Mouse (Mus musculus): ENCODE data around the gene Man2a1. TPM values are rescaled to one million over a fixed set of nuclear protein-coding genes. Genes with fewer than 3 reads are reported as not detected.
A peak's percentile ranks its signal among the peaks of the same experiment; 100 is the strongest.

The Man2a1 gene
- polyA plus RNA-seq, 1 experiment from 2014 or later: 8.1 TPM

DNA sequence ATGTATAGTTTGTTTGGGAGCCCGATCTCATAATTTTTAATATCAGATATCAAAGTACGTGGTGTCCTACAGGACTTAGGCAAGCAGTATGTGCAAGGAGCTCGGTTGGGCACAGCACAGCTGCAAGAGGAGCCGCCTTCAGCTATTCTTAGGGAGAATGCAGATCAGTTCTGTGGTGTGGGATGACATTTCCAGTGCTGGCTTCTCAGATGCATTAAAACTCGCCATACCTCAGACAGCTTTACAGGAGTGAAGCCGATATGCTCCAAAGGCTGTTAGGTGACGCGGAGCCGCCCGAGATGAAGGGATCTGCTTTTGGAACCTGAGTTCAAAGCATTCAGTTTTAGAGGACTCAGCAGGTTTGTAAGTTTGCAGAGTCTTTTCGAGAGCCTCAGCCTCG, 30.0 kb downstream of the Man2a1 start:
- H3K4me2 ChIP-seq: no peak overlapping the region
- no peaks in the 10 kb centered on the region for H3K4me1 ChIP-seq (replicated peaks)
- no peak overlapping the region for H3K9ac ChIP-seq (replicated peaks)
- no peak overlapping the region for H3K27ac ChIP-seq
- no peaks in the 10 kb centered on the region for H3K27me3 ChIP-seq
- ATAC-seq (ENCODE audit: insufficient number of reproducible peaks, insufficient read depth, low FRiP score, low TSS enrichment, low read depth): no peak
- H3K4me3 ChIP-seq (replicated peaks): no peak overlapping the region
- no peaks in the 10 kb centered on the region for H3K9me3 ChIP-seq
- 89% methylated on average over 12 of the region's 12 CpGs for WGBS
- peaks cover 41% of the 10 kb centered on the region for H3K36me3 ChIP-seq

GRCm38 (mm10) chr17:64637868-64638537, 37.5 kb downstream of the Man2a1 start:
- Histone ChIP-seq H3K27me3 (no peaks in the 10 kb centered on the region), H3K36me3 (peaks cover 18% of the 10 kb centered on the region; the same call in 1 of the 2 replicates), H3K4me1 (replicated peaks) (peaks cover 2% of the 10 kb centered on the region), H3K27ac (no peak overlapping the region), H3K9ac (replicated peaks) (no peak overlapping the region), H3K4me3 (replicated peaks) (no peak overlapping the region), H3K4me2 (no peak overlapping the region), H3K9me3 (no peaks in the 10 kb centered on the region)
- no peak for ATAC-seq (ENCODE audit: insufficient number of reproducible peaks, insufficient read depth, low FRiP score, low TSS enrichment, low read depth)
- 82% methylated on average over 8 of the region's 8 CpGs for WGBS

- Histone ChIP-seq H3K27me3 (no peaks in the 10 kb centered on the region), H3K9ac (replicated peaks) (no peak overlapping the region), H3K4me2 (no peak overlapping the region), H3K27ac (no peak overlapping the region), H3K4me1 (replicated peaks) (peaks cover 22% of the 10 kb centered on the region), H3K9me3 (no peaks in the 10 kb centered on the region), H3K36me3 (peaks cover 13% of the 10 kb centered on the region; the same call in 1 of the 2 replicates), H3K4me3 (replicated peaks) (no peak overlapping the region)
- no peak for ATAC-seq (ENCODE audit: insufficient number of reproducible peaks, insufficient read depth, low FRiP score, low TSS enrichment, low read depth)
- 75% methylated on average over 3 of the region's 3 CpGs for WGBS
Observed at GRCm38 (mm10) chr17:64641376-64641775, 40.8 kb downstream of the Man2a1 start.

GRCm38 (mm10) chr17:64643644-64644043, 43.1 kb downstream of the Man2a1 start:
- peaks cover 22% of the 10 kb centered on the region for H3K4me1 ChIP-seq (replicated peaks)
- ATAC-seq (ENCODE audit: insufficient number of reproducible peaks, insufficient read depth, low FRiP score, low TSS enrichment, low read depth): no peak
- H3K9ac ChIP-seq (replicated peaks): no peak overlapping the region
- H3K4me2 ChIP-seq: no peak overlapping the region
- peaks cover 13% of the 10 kb centered on the region; the same call in 1 of the 2 replicates for H3K36me3 ChIP-seq
- 31% methylated on average over 7 of the region's 7 CpGs for WGBS
- H3K27ac ChIP-seq: peak overlapping the region; percentile 41; the same call in 1 of the 2 replicates
- no peak overlapping the region for H3K4me3 ChIP-seq (replicated peaks)
- H3K9me3 ChIP-seq: no peaks in the 10 kb centered on the region
- H3K27me3 ChIP-seq: no peaks in the 10 kb centered on the region

DNA sequence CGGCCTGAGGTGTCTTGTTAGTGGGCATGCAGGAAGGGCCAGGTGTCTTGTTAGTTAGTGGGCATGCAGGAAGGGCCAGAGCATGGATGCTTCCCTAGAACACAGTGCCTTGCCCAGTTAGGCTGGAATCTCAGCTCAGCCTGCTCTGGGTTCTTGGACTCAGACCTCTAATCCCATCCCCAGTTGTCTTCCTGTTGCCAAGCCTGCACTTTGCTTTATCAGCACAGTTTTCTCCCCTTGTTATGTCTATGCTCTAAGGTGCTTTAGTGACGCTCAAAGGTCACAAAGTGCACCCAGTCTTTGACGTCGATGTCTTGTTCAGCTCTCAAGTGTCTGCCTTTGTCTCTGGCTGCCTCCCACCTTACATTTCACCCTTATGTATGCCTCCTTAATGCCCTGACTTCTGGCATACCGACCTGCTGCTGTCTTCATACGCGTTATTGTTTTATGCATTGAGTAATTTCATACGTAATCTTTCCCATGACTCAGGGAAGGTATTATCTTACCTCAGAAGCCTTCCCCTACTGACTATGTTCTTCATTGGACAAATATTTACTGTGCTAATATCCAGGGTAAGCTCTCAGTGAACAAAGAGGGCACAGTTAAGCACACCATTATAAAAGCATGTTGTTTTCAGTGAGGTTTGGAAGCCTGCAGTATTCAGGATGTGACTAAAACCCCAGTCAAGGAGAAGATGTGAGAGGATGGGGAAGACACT, 44.5 kb downstream of the Man2a1 start:
- H3K4me1 ChIP-seq (replicated peaks): peaks cover 22% of the 10 kb centered on the region
- no peak for ATAC-seq (ENCODE audit: insufficient number of reproducible peaks, insufficient read depth, low FRiP score, low TSS enrichment, low read depth)
- H3K27me3 ChIP-seq: no peaks in the 10 kb centered on the region
- H3K36me3 ChIP-seq: 0 out of 2 replicates have a peak, but pooled peaks cover 4% of the 10 kb centered on the region
- H3K27ac ChIP-seq: peak overlapping the region; percentile 67; the same call in 1 of the 2 replicates
- H3K9me3 ChIP-seq: no peaks in the 10 kb centered on the region
- no peak overlapping the region for H3K4me3 ChIP-seq (replicated peaks)
- no peak overlapping the region for H3K9ac ChIP-seq (replicated peaks)
- H3K4me2 ChIP-seq: no peak overlapping the region
- WGBS: 80% methylated on average over 8 of the region's 8 CpGs

GRCm38 (mm10) chr17:64647396-64647795, 46.9 kb downstream of the Man2a1 start:
- Histone ChIP-seq H3K36me3 (peaks cover 13% of the 10 kb centered on the region), H3K4me2 (no peak overlapping the region), H3K4me3 (replicated peaks) (no peak overlapping the region), H3K4me1 (replicated peaks) (peaks cover 22% of the 10 kb centered on the region), H3K27ac (no peak overlapping the region), H3K9ac (replicated peaks) (no peak overlapping the region), H3K9me3 (peaks cover 2% of the 10 kb centered on the region), H3K27me3 (no peaks in the 10 kb centered on the region)
- WGBS: 89% methylated on average over 9 of the region's 9 CpGs
- no peak for ATAC-seq (ENCODE audit: insufficient number of reproducible peaks, insufficient read depth, low FRiP score, low TSS enrichment, low read depth)

DNA sequence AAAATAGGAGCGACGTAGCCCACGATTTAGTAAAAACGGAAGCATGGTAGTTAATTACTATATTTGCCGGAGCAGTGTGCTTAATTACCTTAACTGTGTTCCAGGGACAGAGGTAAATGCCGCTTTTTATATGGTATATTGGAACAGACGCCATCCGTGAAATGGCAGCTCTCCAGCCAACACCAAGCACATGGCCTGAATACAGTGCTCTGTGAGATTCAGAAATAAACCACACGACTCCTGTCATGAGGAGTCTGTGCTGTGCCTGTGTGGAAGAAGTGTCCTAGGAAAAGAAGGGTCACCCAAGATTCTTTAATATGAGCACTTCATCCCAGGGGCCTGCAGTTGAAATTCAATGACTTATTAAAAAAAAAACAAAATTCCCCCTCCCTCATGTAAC, 50.2 kb downstream of the Man2a1 start:
- Histone ChIP-seq H3K4me3 (replicated peaks) (no peak overlapping the region), H3K9ac (replicated peaks) (no peak overlapping the region), H3K4me2 (no peak overlapping the region), H3K9me3 (peaks cover 6% of the 10 kb centered on the region), H3K4me1 (replicated peaks) (no peaks in the 10 kb centered on the region), H3K27me3 (no peaks in the 10 kb centered on the region), H3K36me3 (peaks cover 27% of the 10 kb centered on the region), H3K27ac (no peak overlapping the region)
- ATAC-seq (ENCODE audit: insufficient number of reproducible peaks, insufficient read depth, low FRiP score, low TSS enrichment, low read depth): no peak
- WGBS: 70% methylated on average over 9 of the region's 9 CpGs

GRCm38 (mm10) chr17:64653621-64654020, 53.1 kb downstream of the Man2a1 start:
- Histone ChIP-seq H3K4me2 (no peak overlapping the region), H3K4me1 (replicated peaks) (no peaks in the 10 kb centered on the region), H3K9me3 (peaks cover 6% of the 10 kb centered on the region), H3K9ac (replicated peaks) (no peak overlapping the region), H3K36me3 (peaks cover 34% of the 10 kb centered on the region), H3K4me3 (replicated peaks) (no peak overlapping the region), H3K27me3 (no peaks in the 10 kb centered on the region), H3K27ac (no peak overlapping the region)
- 91% methylated on average over 2 of the region's 2 CpGs for WGBS
- no peak for ATAC-seq (ENCODE audit: insufficient number of reproducible peaks, insufficient read depth, low FRiP score, low TSS enrichment, low read depth)

DNA sequence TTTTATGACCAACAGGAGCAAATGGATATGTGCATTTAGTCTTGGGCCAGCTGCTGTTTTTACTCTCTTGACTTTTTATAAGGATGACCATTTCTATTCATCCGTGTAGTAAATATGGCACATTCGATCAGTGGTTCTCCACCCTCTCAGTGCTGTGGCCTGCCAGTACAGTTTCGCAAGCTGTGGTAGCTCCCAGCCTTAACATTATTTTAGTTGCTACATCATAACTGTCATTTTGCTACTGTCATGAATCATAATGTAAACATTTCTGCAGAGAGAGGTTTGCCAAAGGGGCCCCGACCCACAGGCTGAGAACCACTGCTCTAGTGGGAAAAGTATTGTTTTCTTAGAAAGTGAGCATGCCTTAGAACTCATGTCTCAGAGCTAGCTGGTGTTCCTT, 59.1 kb downstream of the Man2a1 start:
- Histone ChIP-seq H3K36me3 (peaks cover 26% of the 10 kb centered on the region), H3K27me3 (no peaks in the 10 kb centered on the region), H3K27ac (no peak overlapping the region), H3K9ac (replicated peaks) (no peak overlapping the region), H3K4me3 (replicated peaks) (no peak overlapping the region), H3K9me3 (no peaks in the 10 kb centered on the region), H3K4me2 (no peak overlapping the region), H3K4me1 (replicated peaks) (no peaks in the 10 kb centered on the region)
- whole genome bisulfite sequencing: 93% methylated on average over 4 of the region's 4 CpGs
- no peak for ATAC-seq (ENCODE audit: insufficient number of reproducible peaks, insufficient read depth, low FRiP score, low TSS enrichment, low read depth)

DNA sequence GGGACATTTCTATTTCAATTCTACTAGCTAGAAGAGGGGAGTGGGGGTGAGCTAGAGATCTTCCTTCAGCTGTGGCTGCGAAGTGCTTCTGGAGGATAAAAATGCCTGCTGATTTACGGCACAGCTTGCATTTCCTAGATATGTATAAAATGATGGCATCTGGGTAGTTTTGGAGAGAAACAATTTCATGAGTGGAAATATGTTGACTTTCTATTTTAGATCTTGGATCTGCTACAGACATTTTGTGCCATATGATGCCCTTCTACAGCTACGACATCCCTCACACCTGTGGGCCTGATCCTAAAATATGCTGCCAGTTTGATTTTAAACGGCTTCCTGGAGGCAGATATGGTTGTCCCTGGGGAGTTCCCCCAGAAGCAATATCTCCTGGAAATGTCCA, 66.0 kb downstream of the Man2a1 start:
- WGBS: 89% methylated on average over 4 of the region's 4 CpGs
- no peak for ATAC-seq (ENCODE audit: insufficient number of reproducible peaks, insufficient read depth, low FRiP score, low TSS enrichment, low read depth)

GRCm38 (mm10) chr17:64668504-64668903, 68.0 kb downstream of the Man2a1 start:
- Histone ChIP-seq H3K4me1 (replicated peaks) (no peaks in the 10 kb centered on the region), H3K4me3 (replicated peaks) (no peak overlapping the region), H3K9ac (replicated peaks) (no peak overlapping the region), H3K36me3 (peaks cover 47% of the 10 kb centered on the region), H3K27ac (no peak overlapping the region), H3K27me3 (no peaks in the 10 kb centered on the region), H3K9me3 (no peaks in the 10 kb centered on the region), H3K4me2 (no peak overlapping the region)
- no peak for ATAC-seq (ENCODE audit: insufficient number of reproducible peaks, insufficient read depth, low FRiP score, low TSS enrichment, low read depth)
- 87% methylated on average over 5 of the region's 5 CpGs for WGBS

More for the DNA sequence above, 66.0 kb downstream of the Man2a1 start:
- Histone ChIP-seq H3K9me3 (no peaks in the 10 kb centered on the region), H3K4me2 (no peak overlapping the region), H3K9ac (replicated peaks) (no peak overlapping the region), H3K4me1 (replicated peaks) (no peaks in the 10 kb centered on the region), H3K27ac (no peak overlapping the region), H3K36me3 (peaks cover 32% of the 10 kb centered on the region), H3K4me3 (replicated peaks) (no peak overlapping the region), H3K27me3 (no peaks in the 10 kb centered on the region)

All from limb, embryonic 12.5 days (tissue).